Mouse (Mus musculus) gastrocnemius, postnatal 25 days (tissue): ENCODE results near the gene Uqcr11. TPM values are rescaled to one million over a fixed set of nuclear protein-coding genes. Genes with fewer than 3 reads are reported as not detected.

ENCODE experiments used
- DNase-seq: peaks from one replicate; pipeline ENCODE4 v3.0.0; 2022
- long read RNA-seq, 2 experiments: library from polyadenylated mRNA; stranded (forward); transcript quantifications; one replicate each; pipeline ENCODE4 v2.0.0; 2021
- total RNA-seq, 2 experiments: library from RNA; stranded (reverse); gene quantifications; 1 replicate in 1 of 2; 2 replicates in 1 of 2; pipeline ENCODE4 v1.2.3; 2021

Gene Uqcr11
- total RNA-seq = 100 to 1,000 TPM; 913 to 952 TPM
- long read RNA-seq, experiment 1, transcript Uqcr11-201 (3 exons, 445 nt) = major isoform, 1,733 of 1,812 reads
- long read RNA-seq, experiment 1, transcript Uqcr11-203 (3 exons, 605 nt) = minor isoform, 16 of 1,812 reads
- long read RNA-seq, experiment 1, partial matches to known transcripts = 57 of 1,812 reads
- long read RNA-seq, experiment 1, other reads (novel, unspliced or antisense) = 6 of 1,812 reads
- long read RNA-seq, experiment 2, transcript Uqcr11-201 (3 exons, 445 nt) = major isoform, 1,043 of 1,083 reads
- long read RNA-seq, experiment 2, partial matches to known transcripts = 33 of 1,083 reads
- long read RNA-seq, experiment 2, other reads (novel, unspliced or antisense) = 3 of 1,083 reads

- peak; percentile 89 for DNase-seq
Observed at GRCm38 (mm10) chr10:80406684-80407501, at the start of gene Uqcr11. Gene Uqcr11, minus strand, starts transcription at chr10:80406830.

- DNase-seq = no peak
Observed at GRCm38 (mm10) chr10:80455697-80456096, 49.1 kb upstream of the Uqcr11 start.

GRCm38 (mm10) chr10:80454781-80455180, 48.2 kb upstream of the Uqcr11 start:
- no peak for DNase-seq

- no peak for DNase-seq
Observed at GRCm38 (mm10) chr10:80453601-80454000, 47.0 kb upstream of the Uqcr11 start.

GRCm38 (mm10) chr10:80450599-80450998, 44.0 kb upstream of the Uqcr11 start:
- no peak for DNase-seq

- DNase-seq = no peak
Observed at GRCm38 (mm10) chr10:80445898-80446601, 39.4 kb upstream of the Uqcr11 start.

GRCm38 (mm10) chr10:80445052-80445451, 38.4 kb upstream of the Uqcr11 start:
- DNase-seq = no peak

GRCm38 (mm10) chr10:80444339-80445045, 37.9 kb upstream of the Uqcr11 start:
- no peak for DNase-seq

GRCm38 (mm10) chr10:80443575-80444278, 37.1 kb upstream of the Uqcr11 start:
- no peak for DNase-seq

- DNase-seq = no peak
Observed at GRCm38 (mm10) chr10:80442989-80443388, 36.4 kb upstream of the Uqcr11 start.

- no peak for DNase-seq
Observed at GRCm38 (mm10) chr10:80441598-80441997, 35.0 kb upstream of the Uqcr11 start.

GRCm38 (mm10) chr10:80440031-80440430, 33.4 kb upstream of the Uqcr11 start:
- DNase-seq = no peak

- no peak for DNase-seq
Observed at GRCm38 (mm10) chr10:80437973-80438372, 31.3 kb upstream of the Uqcr11 start.

- DNase-seq = no peak
Observed at GRCm38 (mm10) chr10:80436276-80436675, 29.6 kb upstream of the Uqcr11 start.

- DNase-seq = no peak
Observed at GRCm38 (mm10) chr10:80435764-80436163, 29.1 kb upstream of the Uqcr11 start.

- DNase-seq = no peak
Observed at GRCm38 (mm10) chr10:80434823-80435222, 28.2 kb upstream of the Uqcr11 start.

- DNase-seq = no peak
Observed at GRCm38 (mm10) chr10:80434233-80434592, 27.6 kb upstream of the Uqcr11 start.

- peak; percentile 96 for DNase-seq
Observed at GRCm38 (mm10) chr10:80433513-80434232, 27.0 kb upstream of the Uqcr11 start, which contains the start of gene Tcf3. Gene Tcf3, minus strand, starts transcription at chr10:80433647.

- peak; percentile 45 for DNase-seq
Observed at GRCm38 (mm10) chr10:80432936-80433512, 26.4 kb upstream of the Uqcr11 start.

- DNase-seq = no peak
Observed at GRCm38 (mm10) chr10:80432387-80432785, 25.8 kb upstream of the Uqcr11 start.
